Mouse (Mus musculus) gastrocnemius, postnatal 25 days (tissue): ENCODE results near the gene Phlpp2. TPM values are rescaled to one million over a fixed set of nuclear protein-coding genes. Genes with fewer than 3 reads are reported as not detected.

Experiments
- DNase-seq: peaks from one replicate; pipeline ENCODE4 v3.0.0; 2022
- total RNA-seq, 2 experiments: library from RNA; stranded (reverse); gene quantifications; 1 replicate in 1 of 2; 2 replicates in 1 of 2; pipeline ENCODE4 v1.2.3; 2021

The Phlpp2 gene
- total RNA-seq, 2 experiments from 2014 or later = 2.2 to 2.8 TPM

DNA sequence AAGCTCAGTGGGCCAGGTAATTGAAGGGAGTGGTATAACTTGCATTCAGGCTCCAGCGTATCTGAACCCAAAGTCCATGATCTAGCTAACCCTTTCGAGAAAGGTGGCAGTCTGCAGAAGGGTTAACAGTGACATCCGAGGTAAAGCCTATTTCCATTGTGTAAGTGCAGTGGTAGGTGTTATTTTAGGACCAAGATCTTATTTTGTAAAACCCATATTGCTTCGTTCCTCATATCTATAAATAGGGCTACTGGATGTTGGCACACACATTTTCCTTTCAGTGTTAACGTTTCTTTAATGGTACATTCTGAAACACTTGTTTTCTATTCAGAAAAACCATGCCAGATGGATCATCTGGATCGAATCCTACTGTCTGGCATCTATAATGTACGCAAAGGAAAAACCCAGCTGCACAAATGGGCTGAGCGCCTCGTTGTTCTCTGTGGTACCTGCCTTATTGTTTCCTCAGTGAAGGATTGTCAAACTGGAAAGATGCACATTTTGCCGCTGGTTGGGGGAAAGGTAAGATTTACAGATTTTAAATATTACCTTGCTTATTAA lies 35.6 kb downstream of the Phlpp2 start:
- no peak for DNase-seq

GRCm38 (mm10) chr8:109904928-109905668 lies 36.8 kb downstream of the Phlpp2 start:
- DNase-seq = no peak

GRCm38 (mm10) chr8:109906907-109907306 lies 38.6 kb downstream of the Phlpp2 start:
- DNase-seq = no peak

DNA sequence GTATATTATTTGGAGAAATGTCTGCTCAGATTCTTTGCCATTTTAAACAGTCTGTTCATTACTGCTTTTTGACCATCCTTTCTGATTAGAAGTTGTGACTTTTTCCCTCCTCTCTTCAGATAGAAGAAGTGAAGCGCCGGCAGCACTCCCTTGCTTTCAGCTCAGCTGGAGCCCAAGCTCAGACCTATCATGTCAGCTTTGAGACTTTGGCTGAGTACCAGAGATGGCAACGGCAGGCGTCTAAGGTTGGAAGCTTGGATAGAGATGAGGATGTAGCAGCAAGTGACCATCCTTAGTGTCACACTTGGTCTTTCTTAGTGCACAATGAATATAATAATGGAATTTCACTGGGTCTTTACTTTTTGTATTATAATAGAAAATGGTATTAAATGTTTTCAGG lies 39.0 kb downstream of the Phlpp2 start:
- no peak for DNase-seq

GRCm38 (mm10) chr8:109917277-109917676 lies 48.9 kb downstream of the Phlpp2 start:
- peak; percentile 11 for DNase-seq

DNA sequence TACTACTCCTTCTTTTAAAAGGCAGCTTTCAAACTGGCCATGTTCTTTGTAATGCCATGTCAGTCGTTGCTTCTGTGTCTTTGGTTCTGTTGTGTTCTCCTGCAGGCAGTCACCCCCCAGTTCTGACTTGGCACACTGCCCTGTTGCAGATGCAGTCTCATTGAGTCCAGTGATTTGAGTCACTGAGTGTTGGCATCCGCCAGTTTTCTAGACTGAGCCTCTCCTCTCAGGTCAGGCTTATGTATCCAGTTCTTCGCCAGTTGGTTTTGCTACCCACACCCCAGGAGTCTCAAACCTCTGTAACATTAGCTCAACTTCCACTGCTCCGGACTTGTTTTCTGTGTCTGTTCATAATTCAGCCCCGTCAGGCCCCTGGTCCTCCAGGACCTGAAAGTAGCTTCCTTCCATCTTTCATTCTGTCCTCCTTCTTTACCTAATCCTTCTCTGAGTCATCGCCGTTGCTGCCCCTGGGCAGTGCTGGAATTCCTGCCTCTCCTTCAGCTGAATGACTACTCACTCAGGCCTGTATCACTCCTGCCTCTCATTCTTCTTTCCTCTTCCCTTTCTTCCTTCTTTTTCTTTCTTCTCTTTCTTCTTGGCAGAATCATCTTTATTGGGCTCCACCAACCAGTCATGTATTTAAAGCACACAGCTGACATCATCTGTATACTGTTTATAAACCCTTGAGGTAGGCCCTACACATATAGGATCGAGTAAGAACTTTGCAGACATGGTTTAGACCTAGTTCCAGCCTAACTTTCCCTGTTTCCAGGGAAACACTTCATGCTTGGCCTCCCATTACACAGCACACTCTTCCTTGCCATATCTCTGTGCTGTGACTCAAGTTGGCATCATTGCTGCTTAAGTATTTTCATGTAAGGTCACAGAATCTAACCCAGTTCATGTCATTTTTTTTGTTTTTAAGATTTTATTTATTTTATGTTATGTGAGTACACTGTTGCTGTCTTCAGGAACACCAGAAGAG lies 52.4 kb downstream of the Phlpp2 start:
- no peak for DNase-seq

- no peak for DNase-seq
Measured at GRCm38 (mm10) chr8:109941606-109942360, 73.4 kb downstream of the Phlpp2 start.

DNA sequence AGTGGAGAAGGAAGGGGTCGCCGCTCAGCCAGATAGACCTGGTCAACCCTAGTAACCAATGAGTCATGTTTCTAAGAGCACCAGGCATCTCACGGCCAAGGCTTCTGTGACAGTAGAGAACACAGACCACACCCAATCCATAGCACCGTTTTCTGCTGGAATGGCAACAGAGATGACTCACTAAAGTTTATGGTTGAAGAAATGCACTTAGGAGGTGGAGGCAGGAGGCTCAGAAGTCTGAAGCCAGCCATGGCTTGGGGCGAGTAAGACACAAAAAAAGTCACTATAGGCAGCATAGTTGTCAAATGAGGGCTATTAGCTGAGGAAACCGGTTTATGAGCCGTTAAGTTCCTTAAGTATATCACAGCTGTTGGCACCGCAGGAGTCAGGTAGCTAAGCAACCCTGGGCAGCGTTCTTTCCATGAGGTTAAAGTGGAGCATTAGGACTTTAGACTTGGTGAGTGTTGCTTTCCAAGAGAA lies 76.9 kb downstream of the Phlpp2 start:
- no peak for DNase-seq

GRCm38 (mm10) chr8:109945694-109946093 lies 77.4 kb downstream of the Phlpp2 start:
- DNase-seq = no peak

DNA sequence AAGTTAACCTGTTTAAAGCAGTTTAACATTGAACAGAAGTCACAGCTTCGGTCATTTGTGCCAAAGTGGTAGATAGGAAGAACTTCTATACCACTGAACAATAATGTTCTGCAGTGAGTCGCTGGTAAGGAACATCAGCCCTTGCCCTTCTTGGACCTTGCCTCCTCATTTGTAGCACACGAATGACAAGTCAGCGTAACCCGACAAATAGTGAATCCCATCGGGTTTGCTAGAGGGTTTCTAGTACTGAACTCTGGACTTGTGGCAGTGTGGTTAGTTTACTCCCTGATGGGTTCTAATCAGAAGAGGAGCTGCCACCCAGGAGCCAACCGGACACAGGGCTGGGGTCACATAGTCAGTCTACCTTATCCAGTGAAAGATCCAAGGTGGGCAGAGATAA lies 77.9 kb downstream of the Phlpp2 start:
- no peak for DNase-seq

DNA sequence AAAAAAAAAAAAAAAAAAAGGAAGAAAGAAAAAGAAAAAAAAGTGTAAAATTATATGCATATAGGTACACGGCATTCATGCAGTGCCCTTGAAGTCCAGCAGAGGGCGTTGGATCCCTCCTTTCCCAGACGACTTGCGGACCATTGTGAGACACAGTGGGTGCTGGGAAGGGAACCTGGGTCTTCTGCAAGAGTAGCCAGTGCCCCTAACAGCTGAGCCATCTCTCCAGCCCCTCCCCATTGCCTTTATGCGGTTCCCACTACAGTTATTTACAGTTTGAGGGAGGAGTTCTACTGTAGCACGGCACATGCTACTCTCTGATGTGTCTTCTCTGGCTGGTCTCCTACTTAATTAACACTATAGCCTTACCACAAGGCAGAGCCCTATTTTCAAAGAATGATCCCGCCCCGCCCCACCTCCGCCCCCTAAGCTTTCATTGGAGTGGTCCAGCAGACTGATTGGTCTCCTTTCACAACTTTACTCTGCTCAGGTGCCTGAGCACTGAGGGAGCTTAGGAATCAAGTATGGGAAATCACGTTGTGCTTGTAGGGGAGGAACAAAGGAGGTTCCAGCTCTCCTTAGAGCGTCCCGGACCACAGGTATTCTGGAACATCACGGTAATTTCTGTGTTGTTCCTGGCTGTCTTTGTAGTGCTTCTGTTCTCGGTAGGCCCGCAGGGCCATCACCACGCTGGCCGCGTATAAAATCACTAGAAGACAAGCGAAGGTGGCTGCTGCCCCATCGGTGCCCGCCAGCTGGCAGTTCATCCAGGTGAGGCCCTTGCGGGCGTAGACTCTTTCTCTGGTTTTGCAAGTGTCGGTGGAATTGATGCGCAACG lies 79.3 kb downstream of the Phlpp2 start:
- no peak for DNase-seq

GRCm38 (mm10) chr8:109948285-109948564 lies 79.9 kb downstream of the Phlpp2 start:
- no peak for DNase-seq

GRCm38 (mm10) chr8:109952171-109952570 lies 83.8 kb downstream of the Phlpp2 start:
- no peak for DNase-seq

DNA sequence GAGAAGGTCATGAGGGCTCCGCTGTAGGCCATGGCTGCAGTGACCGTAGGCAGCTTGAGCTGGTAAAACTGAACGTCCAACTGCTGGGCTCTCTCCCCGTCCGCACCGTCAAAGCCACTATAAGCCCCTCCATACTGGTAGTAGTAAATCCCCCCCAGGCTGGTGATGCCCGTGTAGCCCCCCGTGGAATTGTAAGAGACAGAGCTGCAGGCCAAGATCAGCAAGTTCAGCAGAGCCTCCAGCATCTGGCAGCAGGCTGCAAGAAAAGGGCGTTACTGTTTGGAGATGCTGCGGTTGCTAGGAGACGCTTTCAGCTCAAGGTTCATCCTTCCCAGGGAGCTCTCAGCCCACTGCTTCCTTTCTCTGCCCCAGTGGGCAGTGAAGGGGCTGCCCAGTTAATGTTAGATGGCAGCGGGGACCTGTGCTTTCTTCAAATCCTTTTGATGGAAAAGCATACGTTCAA lies 86.2 kb downstream of the Phlpp2 start:
- peak; percentile 41 for DNase-seq

GRCm38 (mm10) chr8:109957167-109958028 lies 89.1 kb downstream of the Phlpp2 start:
- no peak for DNase-seq

- no peak for DNase-seq
Measured at GRCm38 (mm10) chr8:109958036-109958655, 89.8 kb downstream of the Phlpp2 start.

- DNase-seq = no peak
Measured at GRCm38 (mm10) chr8:109959112-109959511, 90.8 kb downstream of the Phlpp2 start.

- no peak for DNase-seq
Measured at GRCm38 (mm10) chr8:109961693-109962367, 93.5 kb downstream of the Phlpp2 start, which contains the start of gene Marveld3. TSS of gene Marveld3 (minus strand) at chr8:109962203.

GRCm38 (mm10) chr8:109962896-109963295 lies 94.6 kb downstream of the Phlpp2 start:
- DNase-seq = no peak
